Mouse (Mus musculus): ENCODE measurements around the gene Ly6g. TPM values are rescaled to one million over a fixed set of nuclear protein-coding genes. Genes with fewer than 3 reads are reported as not detected.
A peak's percentile ranks its signal among the peaks of the same experiment; 100 is the strongest.
"Not testable (repeated sequence)": the region's sequence is repeated elsewhere in the genome, so short reads cannot be mapped to it uniquely, and the experiment has no call there.

Ly6g gene
- total RNA-seq (2014; fragmentation: Nextera tagmentation) (2.7 TPM in 1 of 2 replicates, not detected in the other), total RNA-seq (2017) (3.2 and 4.9 TPM in 2 replicates)

DNA sequence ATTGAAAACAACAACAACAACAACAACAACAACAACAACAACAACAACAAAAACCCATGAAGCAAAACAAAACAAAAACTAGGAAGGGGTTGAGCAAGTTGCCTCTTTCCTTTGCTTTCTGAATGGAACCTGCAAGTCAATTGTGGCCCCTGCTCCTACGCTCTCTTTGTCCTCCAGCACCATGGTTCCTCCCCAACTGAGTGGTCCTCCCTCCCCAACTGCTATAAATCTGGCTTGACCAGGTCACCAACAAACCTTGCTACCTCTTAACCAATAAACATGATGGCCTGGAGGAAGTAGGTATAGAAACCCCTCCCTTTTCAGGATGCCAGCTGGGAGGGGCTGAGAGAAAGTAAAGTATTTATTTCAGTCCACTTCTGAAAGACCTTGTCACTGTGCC lies at the start of gene Ly6g:
TSS of gene Ly6g (plus strand) at position 301 of the 400 bp plus-strand sequence.
- ATAC-seq (replicated peaks; ENCODE audit: poor library complexity, severe bottlenecking): 0 out of 2 replicates have a peak, but pooled peaks have one; percentile 35

GRCm38 (mm10) chr15:75110424-75110823 lies 44.6 kb upstream of the Ly6g start:
- ATAC-seq (replicated peaks; ENCODE audit: poor library complexity, severe bottlenecking): not testable (repeated sequence)

- peak; percentile 95 for ATAC-seq (replicated peaks; ENCODE audit: poor library complexity, severe bottlenecking)
Observed at GRCm38 (mm10) chr15:75111861-75112630, 43.0 kb upstream of the Ly6g start, which contains the start of gene Ly6c2. TSS of gene Ly6c2 (minus strand) at chr15:75111970.

DNA sequence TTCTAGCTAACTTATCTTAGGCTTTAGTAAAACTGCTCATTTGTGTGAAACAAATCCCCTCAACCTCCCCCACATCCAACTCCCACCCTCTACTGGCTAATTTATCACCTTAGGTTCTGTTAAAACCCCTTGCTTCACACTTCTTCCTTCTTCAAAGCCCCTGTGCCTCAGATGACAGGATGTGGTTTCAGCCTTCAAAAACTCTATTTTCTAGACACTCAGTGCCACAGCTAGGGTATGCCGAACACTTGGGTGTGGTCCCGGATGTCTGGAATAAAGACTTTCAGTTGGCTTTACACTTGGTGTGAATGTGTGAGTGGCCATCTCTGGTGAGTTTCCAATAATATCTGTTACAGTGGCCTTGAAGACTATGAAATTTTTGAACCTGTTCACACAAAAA lies 38.5 kb upstream of the Ly6g start:
- ATAC-seq (replicated peaks; ENCODE audit: poor library complexity, severe bottlenecking): peak; percentile 48

DNA sequence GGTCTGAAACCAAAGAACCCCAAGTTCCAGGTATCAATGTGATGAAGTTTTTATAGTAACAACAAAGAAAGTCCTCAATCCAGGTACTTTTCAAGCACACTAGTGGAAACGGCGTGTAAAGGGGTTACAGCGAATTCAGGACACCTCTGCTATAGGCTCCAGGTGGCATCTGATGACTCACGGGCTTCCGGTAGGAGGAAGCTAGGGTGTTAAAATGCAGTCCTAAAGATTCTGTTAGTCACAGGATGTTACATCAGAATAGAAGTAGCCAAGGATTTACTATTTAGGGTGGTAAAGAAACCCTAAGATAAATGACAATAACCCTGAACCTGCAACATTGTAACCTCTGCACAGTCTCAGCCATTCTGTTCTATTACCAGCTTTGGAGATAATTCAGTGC lies 37.6 kb upstream of the Ly6g start:
- ATAC-seq (replicated peaks; ENCODE audit: poor library complexity, severe bottlenecking): peak; percentile 49; the same call in 1 of the 2 replicates

DNA sequence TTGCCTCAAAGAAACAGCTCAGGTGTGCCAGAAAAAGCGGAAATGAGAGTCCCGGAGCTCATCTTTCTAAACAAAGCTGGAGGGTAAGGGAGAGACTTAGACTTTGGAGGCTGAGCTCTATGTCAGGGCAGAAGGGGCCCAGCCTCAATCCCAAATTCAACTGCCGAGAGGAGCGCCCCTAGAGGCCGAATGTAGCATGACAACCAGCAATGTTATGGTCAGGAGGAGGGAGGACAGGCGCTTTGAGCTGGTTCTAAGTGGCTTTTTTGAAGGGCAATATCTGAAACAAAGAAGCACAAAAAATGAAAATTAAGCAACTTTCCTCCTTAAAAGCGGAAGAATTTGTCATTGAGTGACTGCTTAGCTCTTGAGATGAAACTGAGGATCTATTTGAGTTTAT lies 36.3 kb upstream of the Ly6g start:
- ATAC-seq (replicated peaks; ENCODE audit: poor library complexity, severe bottlenecking): peak; percentile 42; the same call in 1 of the 2 replicates

DNA sequence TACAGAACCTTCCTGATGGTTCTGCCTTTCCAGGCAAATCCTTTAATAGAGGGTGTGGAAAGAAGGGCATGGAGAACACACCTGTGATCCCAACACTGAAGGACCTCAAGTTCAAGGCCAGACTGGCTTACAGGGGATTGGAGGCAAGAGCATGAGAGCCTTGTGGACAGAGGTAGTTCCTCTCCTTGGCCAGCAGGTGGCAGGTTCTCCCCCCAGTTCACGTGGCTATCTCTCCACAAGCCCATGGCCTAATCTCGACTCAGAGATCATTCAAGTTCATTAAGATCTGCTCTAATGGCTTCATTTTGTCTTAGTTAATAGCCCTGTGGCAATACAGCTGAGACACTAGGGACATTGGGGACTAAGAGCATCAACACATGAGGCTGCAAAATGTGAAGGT lies 35.0 kb upstream of the Ly6g start:
- peak; percentile 63 for ATAC-seq (replicated peaks; ENCODE audit: poor library complexity, severe bottlenecking)

DNA sequence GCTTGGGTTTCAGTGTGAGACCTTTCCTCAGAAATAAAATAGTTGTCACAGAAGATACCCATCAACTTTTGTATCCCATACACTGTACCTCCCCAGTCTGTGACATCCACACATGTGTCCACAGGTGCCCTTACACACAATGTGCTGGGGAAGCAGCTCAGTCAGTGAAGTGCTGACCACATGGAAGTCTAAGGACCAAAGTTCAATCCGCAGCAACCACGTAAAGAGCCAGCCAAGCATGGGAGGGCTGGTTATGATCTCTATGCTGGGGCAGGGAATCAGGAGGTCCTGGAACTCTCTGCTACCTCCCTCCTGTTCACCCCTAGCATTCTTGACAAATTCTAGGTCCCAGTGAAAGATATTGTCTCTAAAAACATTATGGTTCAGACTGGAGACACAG lies 22.7 kb upstream of the Ly6g start:
- not testable (repeated sequence) for ATAC-seq (replicated peaks; ENCODE audit: poor library complexity, severe bottlenecking)

GRCm38 (mm10) chr15:75135090-75135783 lies 19.8 kb upstream of the Ly6g start:
- peak; percentile 86 for ATAC-seq (replicated peaks; ENCODE audit: poor library complexity, severe bottlenecking)

- peak; percentile 77 for ATAC-seq (replicated peaks; ENCODE audit: poor library complexity, severe bottlenecking)
Observed at GRCm38 (mm10) chr15:75137739-75138138, 17.3 kb upstream of the Ly6g start.

DNA sequence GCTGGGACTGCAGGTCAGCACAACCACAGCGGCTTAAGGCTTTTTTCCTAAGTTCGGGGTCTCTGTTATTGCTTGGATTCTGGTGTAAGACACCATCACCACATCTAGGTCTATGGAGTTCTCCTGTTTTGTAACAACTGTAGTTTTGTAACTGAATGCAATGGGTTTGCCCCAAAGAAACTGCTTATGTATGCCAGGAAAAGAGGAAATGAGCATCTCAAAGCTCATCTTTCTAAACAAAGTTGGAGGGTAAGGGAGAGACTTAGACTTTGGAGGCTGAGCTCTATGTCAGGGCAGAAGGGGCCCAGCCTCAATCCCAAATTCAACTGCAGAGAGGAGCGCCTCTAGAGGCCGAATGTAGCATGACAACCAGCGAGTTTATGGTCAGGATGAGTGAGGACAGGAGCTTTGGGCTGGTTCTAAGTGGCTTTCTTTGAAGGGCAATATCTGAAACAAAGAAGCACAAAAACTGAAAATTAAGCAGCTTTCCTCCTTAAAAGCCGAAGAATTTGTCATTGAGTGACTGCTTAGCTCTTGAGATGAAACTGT lies 13.2 kb upstream of the Ly6g start:
- ATAC-seq (replicated peaks; ENCODE audit: poor library complexity, severe bottlenecking): peak; percentile 69

DNA sequence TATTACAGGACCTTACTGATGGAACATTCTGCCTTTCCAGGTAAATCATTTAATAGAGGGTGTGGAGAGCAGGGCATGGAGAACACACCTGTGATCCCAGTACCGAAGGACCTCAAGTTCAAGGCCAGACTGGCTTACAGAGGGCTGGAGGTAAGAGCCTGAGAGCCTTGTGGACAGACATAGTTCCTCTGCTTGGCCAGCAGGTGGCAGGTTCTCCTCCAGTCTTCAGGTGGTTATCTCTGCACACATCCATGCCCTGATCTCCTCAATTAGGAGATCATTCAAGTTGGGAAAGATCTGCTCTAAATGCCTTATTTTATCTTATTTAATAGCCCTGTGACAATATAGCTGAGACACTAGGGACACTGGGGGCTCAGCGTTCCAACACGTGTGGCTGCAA lies 11.3 kb upstream of the Ly6g start:
- peak; percentile 58 for ATAC-seq (replicated peaks; ENCODE audit: poor library complexity, severe bottlenecking)

- ATAC-seq (replicated peaks; ENCODE audit: poor library complexity, severe bottlenecking): peak; percentile 56
Observed at GRCm38 (mm10) chr15:75153087-75153486, 2.0 kb upstream of the Ly6g start.

DNA sequence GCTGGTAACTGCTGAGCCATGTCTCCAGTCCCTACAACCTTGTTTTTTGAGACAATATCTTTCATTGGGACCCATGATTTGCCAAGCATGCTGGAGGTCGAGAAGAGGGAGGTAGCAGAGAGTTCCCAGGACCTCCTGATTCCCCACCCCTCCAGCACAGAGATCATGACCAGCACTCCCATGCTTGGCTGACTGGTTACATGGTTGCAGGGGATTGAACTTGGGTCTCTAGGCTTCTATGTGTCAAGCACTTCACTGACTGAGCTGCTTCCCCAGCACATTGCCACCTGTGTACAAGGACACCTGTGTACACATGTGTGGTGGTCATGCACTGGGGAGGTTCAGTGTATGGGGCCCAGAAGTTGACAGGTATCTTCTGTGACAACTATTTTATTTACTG lies 2.6 kb downstream of the Ly6g start:
- ATAC-seq (replicated peaks; ENCODE audit: poor library complexity, severe bottlenecking): no peak

GRCm38 (mm10) chr15:75175506-75175905 lies 20.5 kb downstream of the Ly6g start:
- peak; percentile 61 for ATAC-seq (replicated peaks; ENCODE audit: poor library complexity, severe bottlenecking)

DNA sequence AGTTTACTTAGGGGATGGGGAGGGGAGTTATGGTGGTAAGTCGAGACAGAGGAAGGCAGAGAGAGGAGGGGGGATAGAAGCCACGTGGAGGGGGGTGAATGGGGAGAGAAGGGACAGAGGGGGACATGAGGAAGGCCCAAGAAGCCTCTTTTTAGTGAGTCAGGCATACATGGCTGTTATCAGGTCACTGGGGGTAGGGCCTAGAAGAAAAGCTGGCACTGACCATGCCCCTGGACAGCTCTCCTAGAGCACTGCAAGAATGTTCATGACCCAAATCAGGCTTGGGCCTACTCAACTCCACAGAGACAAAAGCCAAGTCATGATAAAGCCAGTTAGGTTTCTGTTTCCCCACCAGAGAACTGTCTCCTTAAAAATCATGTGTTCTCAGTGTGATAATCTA lies 31.3 kb downstream of the Ly6g start:
- no peak for ATAC-seq (replicated peaks; ENCODE audit: poor library complexity, severe bottlenecking)

GRCm38 (mm10) chr15:75189116-75189515 lies 34.1 kb downstream of the Ly6g start:
- ATAC-seq (replicated peaks; ENCODE audit: poor library complexity, severe bottlenecking): no peak

DNA sequence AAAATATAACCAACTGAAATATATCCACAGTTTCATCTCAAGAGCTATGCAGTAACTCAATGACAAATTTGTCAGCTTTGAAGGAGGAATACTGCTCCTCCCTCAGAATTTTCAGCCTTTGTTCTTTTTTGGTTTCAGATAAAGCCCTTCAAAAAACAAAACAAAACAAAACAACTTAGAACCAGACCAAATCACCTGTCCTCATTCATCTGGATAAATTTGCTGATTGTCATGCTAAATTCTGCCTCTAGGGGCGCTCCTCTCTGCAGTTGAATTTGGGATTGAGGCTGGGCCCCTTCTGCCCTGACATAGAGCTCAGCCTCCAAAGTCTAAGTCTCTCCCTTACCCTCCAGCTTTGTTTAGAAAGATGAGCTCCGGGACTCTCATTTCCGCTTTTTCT lies 35.5 kb downstream of the Ly6g start:
- ATAC-seq (replicated peaks; ENCODE audit: poor library complexity, severe bottlenecking): not testable (repeated sequence)

Measured in granulocyte monocyte progenitor cell, adult 5-6 weeks (primary cell).